Mouse (Mus musculus): ENCODE measurements around the gene Aatk. TPM values are rescaled to one million over a fixed set of nuclear protein-coding genes. Genes with fewer than 3 reads are reported as not detected.

Aatk gene
- total RNA-seq, 2 experiments from 2014 or later, result 3.4 to 4.4 TPM

DNA sequence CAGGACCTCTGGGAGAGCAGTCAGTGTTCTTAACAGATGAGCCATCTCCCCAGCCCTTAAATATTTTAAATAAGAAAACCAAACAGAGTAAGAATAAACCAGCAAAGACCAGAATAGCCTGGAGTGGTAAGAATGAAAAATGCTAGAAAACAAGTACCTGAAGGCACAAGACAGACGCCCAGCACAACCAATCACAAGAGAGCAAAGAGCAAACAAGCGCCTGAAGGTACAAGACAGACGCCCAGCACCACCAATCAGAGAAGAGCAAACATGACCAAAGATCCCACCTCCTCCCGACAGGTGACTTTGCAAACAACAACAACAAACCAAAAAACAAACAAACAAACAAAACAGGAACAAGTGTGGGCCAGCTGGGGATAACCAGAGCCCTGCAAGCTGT is 6.9 kb upstream of the Aatk start:
- ATAC-seq (ENCODE audit: poor library complexity, severe bottlenecking), result no peak

DNA sequence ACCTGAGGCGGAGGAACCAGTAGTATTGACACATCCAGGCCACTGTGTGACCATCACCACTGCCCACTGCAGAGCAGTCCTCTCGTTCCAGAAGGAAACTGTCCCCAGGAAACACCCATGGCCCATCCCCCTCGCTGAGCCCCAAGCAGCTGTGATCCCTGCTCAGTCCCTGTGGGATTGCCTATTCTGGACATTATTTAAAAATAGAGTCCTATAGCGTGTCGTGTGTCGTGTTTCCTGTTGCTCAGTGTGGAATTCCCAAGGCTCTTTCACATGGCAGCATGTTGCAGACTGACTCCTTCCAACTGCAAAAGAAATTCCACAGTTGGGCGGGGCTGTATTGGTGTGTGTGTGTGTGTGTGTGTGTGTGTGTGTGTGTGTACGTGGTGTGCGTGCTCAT is 5.3 kb upstream of the Aatk start:
- no peak for ATAC-seq (ENCODE audit: poor library complexity, severe bottlenecking)

DNA sequence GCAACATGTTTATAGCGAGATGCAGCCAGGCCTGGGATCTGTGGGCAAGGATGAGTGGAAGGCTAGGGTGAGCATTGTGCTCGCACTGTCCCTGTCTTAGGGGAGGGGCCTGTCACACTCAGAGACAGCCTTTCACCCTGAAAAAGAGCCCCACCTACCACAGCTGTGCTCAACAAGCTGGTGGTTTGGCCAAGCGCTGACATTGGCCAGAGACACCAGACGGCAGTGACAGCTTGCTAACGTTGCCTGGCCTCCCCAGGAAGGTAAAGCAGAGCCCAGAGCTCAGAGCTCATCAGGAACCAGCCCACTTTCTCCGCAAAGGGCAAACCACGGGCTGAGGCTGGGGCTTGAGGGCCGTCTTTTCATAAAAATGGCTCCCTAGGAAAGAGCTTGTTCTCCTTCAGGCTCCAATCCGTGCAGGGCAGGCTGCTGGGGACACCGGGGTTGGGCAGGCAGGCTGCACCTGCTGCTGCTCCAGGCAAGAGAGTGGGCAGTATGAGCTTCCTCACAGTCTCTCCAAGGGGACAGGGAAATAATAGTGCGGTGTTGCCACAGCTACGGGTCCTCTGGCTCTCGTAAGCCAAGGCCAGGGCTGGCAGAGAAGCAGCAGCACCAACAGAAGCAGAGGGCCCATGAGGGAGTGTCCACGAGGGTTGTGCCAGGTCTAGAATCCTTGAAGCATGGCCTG is 4.3 kb upstream of the Aatk start:
- ATAC-seq (ENCODE audit: poor library complexity, severe bottlenecking), result no peak

DNA sequence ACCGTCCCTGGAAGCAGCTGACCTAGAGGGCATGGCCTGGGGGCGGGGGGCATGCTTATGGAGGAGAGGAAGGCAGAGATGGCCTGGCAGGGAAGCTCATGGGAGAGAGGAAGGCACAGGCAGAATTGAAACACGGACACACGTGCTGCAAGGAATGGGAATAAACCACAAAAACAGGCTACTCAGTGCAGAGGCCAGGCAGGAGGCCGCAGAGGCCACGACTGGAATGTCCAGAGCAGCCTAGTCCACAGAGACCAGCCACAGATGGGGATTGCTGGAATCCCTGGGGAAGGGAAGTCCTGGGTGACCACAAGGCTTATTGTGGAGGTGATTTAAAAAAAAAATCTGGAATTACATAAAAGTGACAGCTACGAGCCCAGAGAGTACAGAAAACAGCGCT is 2.1 kb upstream of the Aatk start:
- no peak for ATAC-seq (ENCODE audit: poor library complexity, severe bottlenecking)

DNA sequence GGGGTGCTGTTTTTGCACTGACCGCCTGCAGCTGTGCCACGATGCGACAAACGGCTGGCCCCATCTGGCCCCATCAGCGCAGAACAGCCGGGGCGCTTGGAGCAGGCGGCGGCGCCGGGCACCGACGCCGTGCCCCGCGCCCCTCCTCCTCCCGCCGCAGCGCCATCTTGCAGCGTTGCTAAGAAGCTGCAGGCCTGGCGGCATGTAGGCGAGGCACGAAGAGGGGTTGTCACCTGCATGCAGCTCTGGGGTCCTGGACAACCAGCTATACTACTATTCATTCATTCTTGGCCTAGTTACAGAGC is 1.2 kb upstream of the Aatk start:
- peak; percentile 31 for ATAC-seq (ENCODE audit: poor library complexity, severe bottlenecking)

DNA sequence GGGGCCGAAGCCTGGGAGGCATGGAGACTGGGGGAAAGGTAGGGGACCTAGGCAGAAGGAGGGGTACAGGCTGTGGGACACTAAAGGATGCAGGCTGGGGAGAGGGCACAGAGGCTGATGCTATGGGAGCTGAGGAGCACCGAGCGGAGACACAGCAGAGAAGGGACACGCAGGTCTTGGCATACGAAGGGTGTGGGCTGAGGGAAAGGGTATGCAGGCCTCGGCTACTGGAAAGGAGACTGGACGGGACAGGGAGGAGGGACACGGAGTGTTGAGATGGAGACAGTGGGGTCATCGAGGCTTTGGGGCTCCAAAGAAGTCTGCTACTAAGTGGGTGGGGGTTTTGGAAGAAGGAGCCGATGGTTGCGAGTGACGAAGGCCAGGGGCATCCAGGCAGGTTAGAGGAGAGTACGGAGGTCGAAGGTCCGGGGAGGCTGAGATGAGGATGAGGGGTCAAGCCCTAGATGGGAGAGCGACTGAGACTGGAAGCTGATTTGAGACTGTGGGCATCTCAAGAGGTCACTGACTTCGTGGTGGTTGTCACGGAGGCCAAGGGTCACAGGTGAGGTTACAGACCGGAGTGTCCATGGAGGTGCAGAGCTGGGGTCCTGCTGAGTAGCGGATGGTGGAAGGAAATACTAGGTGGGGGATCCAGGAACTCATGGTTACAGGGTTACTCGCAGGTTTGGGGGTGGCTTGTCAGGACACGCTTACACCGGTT is 724 bp upstream of the Aatk start:
- ATAC-seq (ENCODE audit: poor library complexity, severe bottlenecking), result no peak

DNA sequence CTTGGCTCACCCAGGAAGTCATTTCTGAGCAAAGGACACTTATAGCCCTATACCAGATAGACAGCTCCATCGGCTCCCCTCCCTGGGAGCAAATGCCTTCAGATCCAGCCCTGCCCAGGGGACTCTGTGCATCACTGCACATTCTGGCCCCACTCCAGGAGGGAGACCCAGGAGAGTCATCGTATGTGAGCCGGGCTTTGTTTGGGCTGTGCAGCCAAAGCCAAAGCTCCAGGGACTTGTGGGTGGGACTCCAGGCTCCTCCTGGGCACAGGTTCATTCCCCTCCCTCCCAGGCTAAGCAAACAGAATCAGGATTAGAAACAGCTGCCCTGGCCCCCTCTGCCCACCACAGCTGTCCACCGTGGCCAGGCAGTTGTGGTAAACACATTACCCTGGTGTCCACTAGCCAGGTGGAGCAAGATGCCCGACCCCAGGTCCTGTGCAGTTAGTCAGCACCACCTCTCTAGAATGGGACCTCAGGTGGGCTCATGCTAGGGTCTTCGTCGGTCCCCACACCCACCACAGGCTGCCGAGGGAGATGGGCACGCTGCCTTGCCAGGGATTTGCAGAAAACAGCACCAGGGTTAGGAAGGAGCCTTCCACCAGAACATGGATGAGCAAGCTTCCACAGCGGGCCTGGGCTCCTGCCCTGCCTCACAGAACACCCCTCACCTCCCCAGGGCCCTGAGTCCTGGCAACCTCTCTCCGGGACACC is 971 bp downstream of the Aatk start:
- no peak for ATAC-seq (ENCODE audit: poor library complexity, severe bottlenecking)

DNA sequence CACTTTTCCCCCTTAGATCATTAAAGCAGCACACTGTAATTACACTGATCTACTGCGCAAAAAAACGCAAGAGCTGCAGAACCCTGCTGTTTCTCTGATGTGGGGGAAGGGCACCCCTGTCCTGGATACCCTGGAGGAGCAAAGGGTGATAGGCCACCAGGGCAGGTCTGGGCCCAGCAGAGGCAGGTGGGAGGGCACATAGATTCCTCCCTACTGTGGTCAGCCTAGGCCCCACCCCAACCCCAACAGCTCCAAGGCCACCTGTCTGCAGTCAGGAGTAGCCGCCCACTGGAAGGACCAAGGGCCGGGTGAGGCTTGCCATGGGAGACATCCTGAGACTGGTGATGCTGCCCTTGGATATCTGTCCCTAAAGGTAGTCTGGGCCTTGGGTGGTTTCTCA is 1.6 kb downstream of the Aatk start:
- no peak for ATAC-seq (ENCODE audit: poor library complexity, severe bottlenecking)

DNA sequence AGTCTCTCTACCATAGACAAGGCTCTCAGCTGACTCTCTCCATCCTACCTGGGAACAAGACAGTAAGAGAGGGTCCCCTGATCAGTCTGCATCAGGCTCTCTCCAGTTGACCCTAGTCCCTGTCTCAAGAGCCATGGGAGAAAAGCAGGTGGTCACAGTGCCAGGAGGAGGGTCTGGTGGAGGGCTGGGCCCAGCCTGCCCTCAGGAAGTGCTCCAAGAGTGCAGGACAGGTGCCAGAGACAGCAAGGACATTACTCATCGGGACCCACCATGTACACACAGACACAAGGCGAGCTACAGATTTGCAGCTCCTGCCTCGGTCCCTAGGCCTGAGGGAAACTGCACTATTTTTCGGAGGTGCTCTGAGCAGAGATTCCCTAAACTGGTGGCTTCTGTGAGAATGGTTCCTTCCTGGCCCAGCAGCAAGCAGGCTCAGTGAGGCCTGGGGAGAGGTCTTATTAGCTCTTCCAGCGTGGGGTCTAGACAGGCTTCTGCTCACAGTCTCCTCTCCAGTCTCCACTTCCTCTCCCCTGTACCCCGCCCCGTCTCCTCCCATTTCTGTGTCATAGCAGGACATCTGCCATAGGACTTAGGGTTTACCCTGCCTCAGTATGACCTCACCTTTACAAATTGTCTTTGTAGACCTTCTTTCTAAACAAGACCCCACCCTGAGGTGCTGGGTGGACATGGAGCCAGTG is 4.7 kb downstream of the Aatk start:
- peak; percentile 40 for ATAC-seq (ENCODE audit: poor library complexity, severe bottlenecking)

DNA sequence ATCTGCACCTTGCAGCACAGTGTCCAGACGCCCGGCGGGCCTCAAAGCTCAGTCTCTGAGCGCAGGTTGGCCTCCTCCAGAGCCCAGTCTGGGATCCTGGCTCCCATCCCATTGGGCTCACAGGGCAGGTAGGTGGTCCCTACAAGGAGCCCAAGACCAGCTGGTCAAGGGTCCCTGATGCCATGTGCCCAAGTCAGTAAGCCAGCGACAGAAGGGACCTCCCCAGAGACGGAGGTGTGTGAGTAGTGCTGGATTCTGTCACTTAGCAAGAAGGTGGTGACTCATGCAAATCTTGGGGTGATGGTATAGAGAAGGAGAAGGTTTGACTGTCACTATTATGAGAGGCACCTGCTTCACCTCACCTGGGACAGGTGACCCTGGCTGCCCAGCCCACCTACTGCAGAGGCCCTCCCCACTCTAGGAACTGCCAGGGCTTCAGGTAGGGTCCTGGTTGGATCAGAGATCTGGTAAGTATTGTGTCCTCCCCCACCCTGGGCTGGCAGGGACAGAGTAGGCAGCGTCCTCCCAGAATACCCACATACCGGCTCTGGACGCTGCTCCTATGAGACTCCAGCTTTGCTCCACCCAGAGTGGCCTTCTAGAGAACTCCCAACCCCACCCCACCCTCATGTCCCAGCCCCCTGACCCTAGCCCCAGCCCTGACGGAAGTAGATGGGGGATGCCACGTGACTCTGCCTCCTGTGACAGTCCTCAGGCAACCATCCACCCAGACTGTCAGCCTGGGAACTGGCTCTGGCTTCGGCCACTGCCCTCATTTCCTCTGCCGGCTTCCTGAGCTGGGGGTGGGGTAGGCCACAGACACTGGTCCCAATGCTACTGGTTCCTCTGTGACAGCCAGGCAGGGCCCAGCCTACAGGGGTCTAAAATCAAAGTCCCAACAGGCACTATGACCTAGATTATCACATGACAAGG is 5.5 kb downstream of the Aatk start:
- peak; percentile 77 for ATAC-seq (ENCODE audit: poor library complexity, severe bottlenecking)

DNA sequence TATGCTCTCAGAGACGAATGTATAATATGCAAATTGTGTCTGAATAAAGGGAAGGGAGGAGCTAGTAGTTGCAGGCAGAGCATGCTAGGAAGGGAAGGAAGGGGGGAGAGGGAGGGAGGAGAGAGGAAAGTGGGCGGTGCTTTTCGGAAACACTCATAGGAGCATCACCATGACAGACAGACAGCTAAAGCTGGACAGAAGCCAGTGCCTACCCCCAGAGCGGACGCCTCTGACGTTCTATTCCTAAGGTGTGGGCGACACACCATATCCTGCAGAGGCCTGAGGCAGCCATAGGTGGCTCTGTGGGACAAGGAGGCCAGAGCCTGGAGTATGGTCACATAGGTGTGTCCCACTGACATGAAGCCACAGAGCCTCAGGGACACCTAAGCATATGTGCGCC is 6.5 kb downstream of the Aatk start:
- peak; percentile 55 for ATAC-seq (ENCODE audit: poor library complexity, severe bottlenecking)

DNA sequence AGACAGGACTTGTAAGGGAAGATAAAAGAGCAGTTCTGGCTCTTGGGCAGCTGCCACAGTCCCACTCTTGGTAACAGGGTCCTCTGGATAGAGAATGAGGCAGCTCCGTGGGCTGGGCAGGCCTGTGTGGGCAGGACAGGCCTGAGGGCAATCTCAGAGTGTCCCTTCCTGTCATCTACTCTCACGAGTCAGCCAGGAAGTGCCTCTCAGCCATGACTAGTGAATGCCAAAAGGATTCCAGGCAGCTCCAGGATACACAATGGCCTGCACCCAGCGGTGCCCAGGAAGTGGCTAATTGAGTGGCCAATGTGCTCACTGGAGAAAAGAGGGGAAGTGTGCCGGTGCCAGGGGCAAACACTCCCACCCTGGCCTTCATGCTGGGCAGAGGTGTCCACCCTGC is 7.4 kb downstream of the Aatk start:
- no peak for ATAC-seq (ENCODE audit: poor library complexity, severe bottlenecking)

DNA sequence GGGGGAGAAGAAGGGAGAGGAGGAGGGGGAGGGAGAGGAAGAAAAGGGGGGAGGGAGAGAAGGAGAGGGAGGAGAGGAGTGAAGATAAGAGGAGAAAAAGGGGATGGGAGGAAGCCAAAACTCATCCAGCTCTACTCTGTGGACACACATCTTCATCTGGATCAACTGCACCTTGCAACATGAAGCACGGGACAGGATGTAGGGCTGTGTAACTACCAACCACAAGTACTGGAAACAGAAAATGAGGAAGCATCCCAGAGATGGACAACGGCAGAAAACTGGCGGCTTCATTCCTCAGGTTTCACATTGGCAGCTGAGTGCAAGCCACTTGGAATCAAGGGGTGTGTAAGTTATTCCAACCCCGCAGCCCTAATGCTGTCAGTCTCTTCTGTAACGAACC is 12.2 kb downstream of the Aatk start:
- peak; percentile 84 for ATAC-seq (ENCODE audit: poor library complexity, severe bottlenecking)

DNA sequence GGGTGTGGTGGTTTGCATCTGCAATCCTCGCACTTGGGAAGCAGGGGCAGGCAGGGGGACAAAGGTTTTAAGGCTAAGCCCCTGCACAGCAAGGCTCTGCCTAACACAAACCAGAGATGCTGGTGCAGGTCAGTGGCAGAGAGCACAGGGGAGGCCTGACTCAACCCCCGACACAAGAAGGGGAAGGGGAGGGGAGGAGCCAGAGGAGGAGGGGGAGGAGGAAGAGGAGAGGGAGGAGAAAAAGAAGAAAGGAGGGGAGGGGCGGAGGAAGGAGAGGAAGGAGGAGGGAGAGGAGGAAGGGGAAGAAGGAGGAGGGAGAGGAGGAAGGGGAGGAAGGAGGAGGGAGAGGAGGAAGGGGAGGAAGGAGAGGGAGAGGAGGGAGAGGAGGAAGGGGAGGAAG is 12.7 kb downstream of the Aatk start:
- ATAC-seq (ENCODE audit: poor library complexity, severe bottlenecking), result peak; percentile 30

DNA sequence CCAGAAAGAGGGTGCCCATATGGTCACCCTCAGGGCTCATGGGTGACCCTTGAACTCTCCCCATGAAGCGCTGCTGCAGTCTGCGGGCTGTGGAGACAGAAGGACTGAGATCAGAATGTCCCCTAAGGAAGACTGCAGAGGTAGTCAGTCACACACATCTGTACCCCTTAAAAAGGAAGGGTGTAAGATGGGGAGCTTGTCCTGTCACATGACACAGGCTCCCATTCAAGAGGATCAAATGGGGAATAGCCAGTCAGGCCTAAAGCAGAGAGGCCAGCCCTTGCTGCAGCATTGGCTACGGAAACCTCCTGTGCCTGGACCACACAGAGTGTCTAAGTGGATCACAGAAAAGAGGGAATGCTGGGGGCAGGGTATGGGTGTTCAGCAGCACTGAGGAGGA is 13.5 kb downstream of the Aatk start:
- no peak for ATAC-seq (ENCODE audit: poor library complexity, severe bottlenecking)

DNA sequence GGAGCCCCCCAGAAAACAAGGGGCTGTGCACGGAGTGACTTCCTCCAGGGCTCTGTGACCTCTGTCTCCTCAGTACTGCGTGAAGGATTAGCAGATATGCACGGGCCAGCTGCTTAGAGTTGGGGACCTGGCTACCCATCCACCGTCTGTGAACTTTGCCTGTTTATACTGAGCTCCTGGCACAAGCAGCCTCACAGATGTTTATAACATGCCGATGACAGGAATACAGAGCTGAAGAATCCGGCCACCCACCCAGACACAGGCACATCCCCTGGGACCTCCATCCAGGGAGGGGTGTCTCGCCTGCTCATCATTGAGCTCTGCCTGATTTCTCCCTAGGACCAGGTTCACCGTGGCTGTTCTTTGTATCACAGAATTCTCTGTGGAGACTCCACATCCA is 14.9 kb downstream of the Aatk start:
- no peak for ATAC-seq (ENCODE audit: poor library complexity, severe bottlenecking)

DNA sequence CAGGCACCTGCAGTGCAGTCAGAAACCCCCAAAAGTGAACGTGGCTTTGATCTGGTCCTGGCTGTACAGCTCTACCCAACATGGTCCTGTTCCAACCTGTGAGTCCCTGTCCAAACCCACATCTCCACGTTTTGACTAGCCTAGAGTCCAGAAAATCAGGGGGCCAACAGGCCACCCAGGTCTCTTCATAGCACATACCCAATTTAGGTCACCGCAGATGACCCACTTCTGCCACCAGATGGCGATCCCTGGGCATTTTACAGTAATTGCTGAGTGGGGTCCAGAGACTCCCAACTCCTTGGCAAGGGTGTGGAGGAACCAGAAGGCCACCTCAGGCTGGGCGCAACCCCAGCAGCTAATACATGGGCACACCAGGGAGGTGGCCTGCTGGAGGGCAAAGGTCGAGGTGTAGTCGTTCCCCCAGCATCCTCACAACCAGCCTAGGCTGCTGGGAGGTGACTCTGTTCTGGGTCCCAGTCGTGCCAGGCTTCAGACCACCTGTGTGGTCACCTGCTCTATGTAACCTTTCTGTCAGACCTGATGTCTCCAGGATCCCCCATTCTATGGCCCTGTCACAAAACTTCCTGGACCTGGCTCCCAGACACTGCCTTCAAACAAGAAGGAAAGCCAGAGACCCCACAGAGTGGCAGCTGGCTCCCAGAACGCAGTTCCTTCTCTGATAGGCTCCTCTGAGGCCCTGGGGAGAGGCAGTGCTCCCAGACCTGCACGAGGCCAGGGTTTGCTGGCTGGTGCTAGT is 16.6 kb downstream of the Aatk start:
- ATAC-seq (ENCODE audit: poor library complexity, severe bottlenecking), result peak; percentile 58

DNA sequence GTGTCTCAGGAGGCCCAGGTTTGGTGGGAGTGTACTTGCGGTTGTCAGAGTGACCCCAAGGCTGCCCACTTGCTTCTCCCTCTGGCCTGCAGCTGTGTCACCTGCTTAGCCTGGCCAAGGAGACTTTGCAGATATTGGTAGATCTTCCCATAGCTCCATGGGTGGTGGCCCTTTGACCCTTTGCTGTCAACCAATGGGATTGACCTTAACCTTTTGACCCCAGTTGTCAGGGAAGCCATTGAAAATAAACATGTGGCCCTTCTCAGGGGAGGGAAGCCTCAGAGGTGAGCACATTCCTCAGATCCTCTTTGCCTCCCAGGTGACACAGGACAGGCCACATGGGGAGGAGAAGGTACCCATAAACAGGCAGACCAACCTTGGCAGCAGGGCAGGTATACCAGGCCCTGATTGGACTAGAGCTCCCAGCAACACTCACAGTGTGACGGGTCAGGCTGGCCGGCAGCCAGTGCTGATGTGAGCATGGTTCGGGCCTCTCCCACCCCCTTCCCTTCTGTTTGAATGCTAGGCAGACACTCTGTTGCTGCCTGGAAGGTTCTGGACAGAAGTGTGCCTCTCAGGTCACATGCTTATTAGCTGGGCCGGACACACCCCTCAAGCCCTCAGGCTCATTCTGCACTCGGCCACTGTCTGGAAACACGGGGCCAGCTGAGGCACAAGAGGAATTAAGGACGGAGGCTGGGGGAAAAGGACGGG is 17.4 kb downstream of the Aatk start:
- no peak for ATAC-seq (ENCODE audit: poor library complexity, severe bottlenecking)

All from megakaryocyte, adult 5-6 weeks (primary cell).